Mouse (Mus musculus) effector memory CD4-positive, alpha-beta T cell, adult 7 months (primary cell): ENCODE data around the gene Pigw. TPM values are rescaled to one million over a fixed set of nuclear protein-coding genes. Genes with fewer than 3 reads are reported as not detected.

Experiments
- polyA plus RNA-seq: library from polyadenylated mRNA; unstranded; fragments of 100-300 nt; shearing (Covaris generic); gene quantifications from one replicate; pipeline ENCODE4 v1.2.1, GENCODE M21; 2017

Pigw gene
- 3.2 TPM for polyA plus RNA-seq

DNA sequence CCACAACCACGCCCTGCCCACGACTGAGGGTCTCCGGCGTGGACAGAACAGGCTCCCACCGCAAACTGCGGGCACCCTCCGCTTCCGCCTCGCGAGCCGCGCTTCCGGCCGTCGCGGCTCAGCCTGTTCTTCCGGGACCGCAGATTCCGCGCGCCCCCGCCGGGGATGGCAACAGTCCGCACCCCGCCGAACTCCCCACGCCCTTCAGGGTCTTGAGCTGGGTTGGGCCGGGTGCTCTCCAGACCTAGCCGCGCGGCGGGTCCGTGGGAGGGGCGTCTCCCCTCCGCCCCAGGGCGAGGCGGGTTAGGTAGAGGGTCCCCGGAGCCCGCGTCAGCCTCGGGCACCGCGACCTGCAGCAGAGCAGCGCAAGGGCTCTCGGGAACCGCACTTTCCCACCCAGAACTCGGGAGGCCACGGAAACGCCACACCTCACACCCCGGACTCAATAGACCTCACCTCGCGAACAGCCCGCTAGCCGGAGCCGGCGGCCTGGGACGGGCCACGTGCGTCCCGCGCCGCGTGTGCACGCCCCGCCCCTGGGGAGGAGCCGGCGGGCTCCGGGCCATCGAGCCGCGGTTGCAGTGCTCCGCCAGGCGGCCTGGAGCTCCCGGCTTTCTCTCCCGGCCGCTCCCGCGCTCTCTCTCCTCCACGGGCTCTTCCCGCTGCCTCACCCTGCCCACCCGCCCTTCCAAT is at the start of gene Pigw, which contains the start of gene Myo19:
TSS of gene Pigw (minus strand) at position 514 of the 693 bp plus-strand sequence.
TSS of gene Myo19 (plus strand) at position 377 of the 693 bp plus-strand sequence.

DNA sequence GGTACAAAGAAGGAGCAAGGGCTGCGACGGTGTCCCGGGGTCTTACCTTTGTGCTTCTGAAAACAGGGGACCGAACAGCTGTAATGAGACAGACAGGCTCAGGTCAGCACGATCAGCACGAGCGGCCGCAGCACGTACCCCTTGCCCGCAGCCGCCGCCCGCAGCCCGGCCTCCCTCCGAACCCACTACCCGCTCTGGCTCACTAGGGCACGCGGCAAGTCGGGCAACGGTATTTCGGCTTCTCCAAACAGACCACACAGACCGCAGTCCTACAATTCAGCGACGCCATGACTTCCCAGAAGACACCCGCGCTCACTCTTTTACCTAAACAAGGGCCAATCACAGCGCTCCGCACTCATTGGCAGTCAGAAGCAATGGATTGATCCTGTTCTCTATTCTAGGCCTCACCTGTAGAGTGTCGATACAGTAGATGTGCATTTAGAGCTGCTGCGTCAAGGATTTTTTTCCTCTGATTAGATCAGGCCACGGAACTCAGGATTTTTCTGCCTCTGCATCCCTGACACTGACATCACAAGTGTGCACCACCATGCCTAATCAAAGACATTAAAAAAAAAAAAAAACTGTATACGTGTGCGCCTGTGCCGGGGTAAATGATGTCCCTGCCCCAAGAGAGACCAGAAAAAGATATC is 36.1 kb upstream of the Pigw start, which contains the start of gene Znhit3:
TSS of gene Znhit3 (minus strand) at position 314 of the 650 bp plus-strand sequence.

DNA sequence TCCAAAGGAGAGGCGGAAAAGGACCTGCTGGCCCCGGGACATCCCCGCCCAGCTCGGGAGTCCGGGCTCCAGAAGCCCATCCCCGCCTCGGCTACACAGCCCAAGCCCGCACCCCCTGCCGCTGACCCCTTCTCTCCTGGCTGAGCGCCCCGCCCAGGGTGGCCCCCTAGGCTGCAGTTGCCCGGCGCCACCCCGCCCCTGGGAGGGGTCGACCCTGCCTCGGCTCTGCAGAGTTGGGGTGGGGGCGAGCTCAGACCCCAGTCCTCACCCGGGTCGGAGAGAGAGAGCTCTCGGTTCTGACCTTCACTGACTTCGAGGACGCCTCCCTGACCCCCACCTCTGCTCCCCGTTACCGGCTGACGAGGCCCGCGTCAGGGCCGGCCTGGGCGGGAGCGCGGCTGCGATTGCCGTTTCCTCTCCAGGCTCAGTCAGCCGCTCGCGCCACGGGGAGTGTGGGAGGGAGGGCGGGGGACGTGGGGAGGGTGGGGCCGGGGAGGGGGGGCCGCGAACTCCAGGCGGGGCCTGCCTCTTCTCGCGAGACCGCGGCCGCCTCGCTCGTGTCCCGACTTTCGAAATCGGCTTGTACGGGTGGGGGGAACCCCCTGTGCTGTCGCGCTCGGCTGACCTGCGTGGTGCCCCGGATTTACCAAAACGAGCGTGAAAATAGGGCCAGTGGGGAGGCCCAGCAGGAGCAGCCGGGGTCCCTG is 9.6 kb downstream of the Pigw start, which contains the start of gene Ggnbp2:
TSS of gene Ggnbp2 (minus strand) at position 481 of the 707 bp plus-strand sequence.

DNA sequence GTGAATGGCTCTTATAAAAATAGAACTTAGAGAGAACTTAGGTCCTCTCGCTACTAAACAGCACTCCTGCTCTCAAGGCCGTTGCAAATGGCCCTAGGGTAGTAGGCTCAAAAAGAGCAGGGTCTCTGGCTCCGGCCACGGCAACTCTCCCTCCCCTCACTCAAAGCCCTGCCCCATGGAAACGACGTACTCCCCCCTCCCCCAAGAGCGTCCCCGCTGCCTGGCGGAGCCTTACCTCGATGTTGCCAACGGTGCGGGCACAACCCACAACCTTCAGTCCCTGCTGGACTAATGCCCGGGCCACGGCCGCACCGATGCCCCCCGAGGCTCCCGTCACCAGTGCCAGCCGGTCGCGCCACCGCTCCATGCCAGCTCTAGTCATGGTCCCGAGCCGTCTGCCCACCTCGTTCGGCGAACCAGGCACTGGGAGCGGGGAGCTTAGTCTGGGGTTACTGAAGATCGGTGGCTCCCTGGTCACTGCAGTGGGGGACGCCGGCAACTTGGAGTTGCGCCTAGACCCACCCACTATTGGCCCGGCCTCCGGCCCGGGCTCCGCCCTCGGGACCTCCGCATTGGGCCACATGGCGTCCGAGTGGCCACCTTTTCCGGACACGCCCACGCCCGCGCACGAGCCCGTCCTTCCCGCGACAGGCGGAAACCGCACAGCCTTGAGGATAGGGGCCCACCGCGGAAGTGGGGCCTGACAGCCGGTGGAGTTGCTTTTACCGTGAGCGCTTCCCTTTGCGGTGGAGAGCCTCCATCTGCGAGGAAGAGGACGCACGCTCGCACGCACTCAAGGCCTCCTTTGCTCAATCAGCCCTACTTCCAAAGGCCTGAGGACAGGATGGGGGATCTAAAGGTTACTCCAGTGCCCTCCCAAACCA is 51.3 kb downstream of the Pigw start, which contains the start of gene Dhrs11:
TSS of gene Dhrs11 (minus strand) at position 479 of the 884 bp plus-strand sequence.

Other genes with a start within 250 kb of the Pigw start
- gene Mrm1, start 60.8 kb downstream of the Pigw start, polyA plus RNA-seq = 28.7 TPM
- 22.5 TPM for gene Dhrs11, start 51.3 kb downstream of the Pigw start, polyA plus RNA-seq
- gene Ggnbp2, start 9.5 kb downstream of the Pigw start, polyA plus RNA-seq = 125 TPM
- 2.2 TPM for gene Myo19, start 137 bp downstream of the Pigw start, polyA plus RNA-seq
- 34.5 TPM for gene Znhit3, start 36.1 kb upstream of the Pigw start, polyA plus RNA-seq
- gene Car4, start 77.5 kb upstream of the Pigw start, polyA plus RNA-seq = not detected